Mouse (Mus musculus): Measurements from ENCODE around the gene Adam1b.

- TF ChIP-seq CTCF (IDR thresholded peaks at IDR 0.05; ENCODE audit: low read depth) (no peak), EP300 (IDR thresholded peaks at IDR 0.05; ENCODE audit: low read depth) (no peak)
Observed at GRCm38 (mm10) chr5:121545793-121546529, 42.7 kb upstream of the Adam1b start, which contains the start of gene Mapkapk5.
